Mouse (Mus musculus) intestine, postnatal 0 days (tissue): ENCODE results near the gene Fbxl21. TPM values are rescaled to one million over a fixed set of nuclear protein-coding genes. Genes with fewer than 3 reads are reported as not detected.

Experiments used
- ATAC-seq: fragments of 200-750 bp; cut with Nextera tagmentation; 2 replicates; pipeline ENCODE4 v1.8.0; 2017; ENCODE audit warnings: mild to moderate bottlenecking, moderate TSS enrichment, moderate library complexity
- H3K27ac ChIP-seq: fragments of 300-500 bp; sonication (generic); 2 replicates; pipeline ENCODE4 v1.5.1; 2014; ENCODE audit warnings: mild to moderate bottlenecking, low read depth, low read length, moderate library complexity
- H3K27me3 ChIP-seq: fragments of 300-500 bp; sonication (generic); replicated peaks from 2 replicates; pipeline ENCODE4 v1.6.1; 2014; ENCODE audit warnings: low read length, mixed read lengths; ENCODE audit not compliant: control insufficient read depth, insufficient read depth
- H3K36me3 ChIP-seq: fragments of 300-500 bp; sonication (generic); 2 replicates; pipeline ENCODE4 v1.6.1; 2014; ENCODE audit warnings: mild to moderate bottlenecking, moderate library complexity; ENCODE audit not compliant: control insufficient read depth, insufficient read depth
- H3K4me1 ChIP-seq: fragments of 300-500 bp; sonication (generic); replicated peaks from 2 replicates; pipeline ENCODE4 v1.6.1; 2014; ENCODE audit warnings: antibody characterized with exemption, low read length, mixed read lengths; ENCODE audit not compliant: control insufficient read depth, insufficient read depth
- H3K4me2 ChIP-seq: fragments of 300-500 bp; sonication (generic); replicated peaks from 2 replicates; pipeline ENCODE4 v1.6.1; 2014; ENCODE audit warnings: low read depth, mild to moderate bottlenecking, moderate library complexity
- H3K4me3 ChIP-seq: fragments of 300-500 bp; sonication (generic); 2 replicates; pipeline ENCODE4 v1.5.1; 2014; ENCODE audit warnings: low read depth, low read length
- H3K9ac ChIP-seq: fragments of 300-500 bp; sonication (generic); 2 replicates; pipeline ENCODE4 v1.6.1; 2014; ENCODE audit warnings: mild to moderate bottlenecking, low read depth, low read length
- H3K9me3 ChIP-seq: fragments of 300-500 bp; sonication (generic); 2 replicates; pipeline ENCODE4 v1.6.1; 2016; ENCODE audit warnings: mixed run types; ENCODE audit not compliant: control insufficient read depth
- CTCF ChIP-seq: sonication (generic); IDR thresholded peaks from 2 replicates; pipeline ENCODE4 v1.5.1; 2016; ENCODE audit warnings: low read depth, mild to moderate bottlenecking, control low read depth, antibody characterized with exemption, moderate library complexity
- WGBS: fragments of 180-500 bp; shearing (Covaris S2); extraction: QIAGEN DNeasy Blood & Tissue Kit; methylation state at CpG from one replicate; pipeline ENCODE4 v1.1.7; 2014; 5-methylcytosine and 5-hydroxymethylcytosine counted together
- polyA plus RNA-seq: library from polyadenylated mRNA; unstranded; fragments of >200 nt; fragmentation: Nextera tagmentation; extraction: Ambion mirVana; gene quantifications from 2 replicates; pipeline ENCODE4 v1.2.1, GENCODE M21; 2015

Gene Fbxl21
- polyA plus RNA-seq, 1 experiment from 2014 or later = 3.7 TPM

GRCm38 (mm10) chr13:56561129-56561528, 38.9 kb downstream of the Fbxl21 start:
- WGBS = 55% methylated on average over 8 of the region's 8 CpGs
- H3K4me1 ChIP-seq = 0 out of 2 replicates have a peak, but pooled peaks cover 4% of the 10 kb centered on the region
- TF ChIP-seq CTCF = no peak
- ATAC-seq = no peak
- no peaks in the 10 kb centered on the region for H3K27me3 ChIP-seq
- H3K4me3 ChIP-seq = no peak overlapping the region
- no peaks in the 10 kb centered on the region for H3K9me3 ChIP-seq
- no peak overlapping the region for H3K4me2 ChIP-seq
- no peaks in the 10 kb centered on the region for H3K36me3 ChIP-seq
- no peak overlapping the region for H3K9ac ChIP-seq
- no peak overlapping the region for H3K27ac ChIP-seq

- H3K36me3 ChIP-seq = no peaks in the 10 kb centered on the region
- 0 out of 2 replicates have a peak, but pooled peaks cover 4% of the 10 kb centered on the region for H3K4me1 ChIP-seq
- H3K4me3 ChIP-seq = no peak overlapping the region
- no peak overlapping the region for H3K27ac ChIP-seq
- H3K9me3 ChIP-seq = no peaks in the 10 kb centered on the region
- TF ChIP-seq CTCF = peak; percentile 79
- no peak overlapping the region for H3K4me2 ChIP-seq
- WGBS = 42% methylated on average over 6 of the region's 6 CpGs
- no peak overlapping the region for H3K9ac ChIP-seq
- ATAC-seq = no peak
- H3K27me3 ChIP-seq = no peaks in the 10 kb centered on the region
These were observed 40.8 kb downstream of the Fbxl21 start for GRCm38 (mm10) chr13:56563075-56563474.

GRCm38 (mm10) chr13:56566336-56566735, 44.1 kb downstream of the Fbxl21 start:
- H3K9ac ChIP-seq = no peak overlapping the region
- 0 out of 2 replicates have a peak, but pooled peaks cover 1% of the 10 kb centered on the region for H3K4me1 ChIP-seq
- H3K27me3 ChIP-seq = no peaks in the 10 kb centered on the region
- no peaks in the 10 kb centered on the region for H3K36me3 ChIP-seq
- no peaks in the 10 kb centered on the region for H3K9me3 ChIP-seq
- H3K27ac ChIP-seq = no peak overlapping the region
- TF ChIP-seq CTCF = no peak
- 56% methylated on average over 10 of the region's 10 CpGs for WGBS
- ATAC-seq = no peak
- H3K4me3 ChIP-seq = no peak overlapping the region
- H3K4me2 ChIP-seq = no peak overlapping the region

- Histone ChIP-seq H3K9me3 (no peaks in the 10 kb centered on the region), H3K36me3 (no peaks in the 10 kb centered on the region), H3K27ac (no peak overlapping the region), H3K4me3 (no peak overlapping the region), H3K4me1 (no peaks in the 10 kb centered on the region; the same call in 1 of the 2 replicates), H3K27me3 (0 out of 2 replicates have a peak, but pooled peaks cover 2% of the 10 kb centered on the region), H3K9ac (no peak overlapping the region), H3K4me2 (no peak overlapping the region)
- TF ChIP-seq CTCF = no peak
- 70% methylated on average over 8 of the region's 8 CpGs for WGBS
- no peak for ATAC-seq
These were observed 49.4 kb downstream of the Fbxl21 start for GRCm38 (mm10) chr13:56571645-56572044.

- peak; percentile 62 for ATAC-seq
These were observed 52.8 kb downstream of the Fbxl21 start for GRCm38 (mm10) chr13:56575074-56575473.

GRCm38 (mm10) chr13:56575701-56576321, 53.5 kb downstream of the Fbxl21 start:
- Histone ChIP-seq H3K36me3 (no peaks in the 10 kb centered on the region), H3K27ac (peak overlapping the region; percentile 70), H3K9ac (no peak overlapping the region), H3K4me3 (no peak overlapping the region), H3K4me2 (no peak overlapping the region), H3K4me1 (no peaks in the 10 kb centered on the region; the same call in 1 of the 2 replicates), H3K9me3 (no peaks in the 10 kb centered on the region), H3K27me3 (0 out of 2 replicates have a peak, but pooled peaks cover 2% of the 10 kb centered on the region)
- ATAC-seq = peak; percentile 62
- WGBS = 40% methylated on average over 12 of the region's 12 CpGs
- peak; percentile 94 for TF ChIP-seq CTCF

More at GRCm38 (mm10) chr13:56575074-56575473, 52.8 kb downstream of the Fbxl21 start:
- WGBS = 82% methylated on average over 4 of the region's 4 CpGs
- Histone ChIP-seq H3K9ac (no peak overlapping the region), H3K36me3 (no peaks in the 10 kb centered on the region), H3K27ac (peak overlapping the region; percentile 70; the same call in 1 of the 2 replicates), H3K9me3 (no peaks in the 10 kb centered on the region), H3K4me2 (no peak overlapping the region), H3K27me3 (0 out of 2 replicates have a peak, but pooled peaks cover 2% of the 10 kb centered on the region), H3K4me3 (no peak overlapping the region), H3K4me1 (no peaks in the 10 kb centered on the region; the same call in 1 of the 2 replicates)
- TF ChIP-seq CTCF = no peak
